Mouse (Mus musculus): ENCODE measurements around the gene Xrcc5. TPM values are rescaled to one million over a fixed set of nuclear protein-coding genes. Genes with fewer than 3 reads are reported as not detected.
A peak's percentile ranks its signal among the peaks of the same experiment; 100 is the strongest.

Gene Xrcc5
- 29.7 and 33.4 TPM in 2 replicates for polyA plus RNA-seq (2014; fragmentation: Nextera tagmentation; extraction: Ambion mirVana)

GRCm38 (mm10) chr1:72307317-72307798, at the start of gene Xrcc5:
Gene Xrcc5, plus strand, starts transcription at chr1:72307421.
- peak within 1 kb of the TSS; percentile 51 for H3K4me3 ChIP-seq (ENCODE audit: low read depth, low read length)
- peak within 1 kb of the TSS; percentile 84 for H3K9ac ChIP-seq (ENCODE audit: low read length)
- H3K4me2 ChIP-seq (ENCODE audit: low read length), result peak within 1 kb of the TSS; percentile 55
- peak; percentile 99 for ATAC-seq
- no peaks in the 10 kb centered on the region for H3K27me3 ChIP-seq (replicated peaks; ENCODE audit: control insufficient read depth, insufficient read depth, low read length)
- peak within 1 kb of the TSS; percentile 88 for H3K27ac ChIP-seq (ENCODE audit: low read depth, low read length)
- H3K4me1 ChIP-seq (ENCODE audit: control insufficient read depth, insufficient read depth, low read length), result 0 out of 2 replicates have a peak, but pooled peaks cover 3% of the 10 kb centered on the region
- H3K36me3 ChIP-seq (ENCODE audit: control insufficient read depth, insufficient read depth, low read length), result no peaks in the 10 kb centered on the region
- under 1% methylated on average over 21 of the region's 21 CpGs for WGBS
- peak; percentile 99 for DNase-seq (ENCODE audit: low spot score)
- no peaks in the 10 kb centered on the region for H3K9me3 ChIP-seq (replicated peaks; ENCODE audit: control insufficient read depth, low read length)

GRCm38 (mm10) chr1:72263099-72263498, 44.1 kb upstream of the Xrcc5 start:
- ATAC-seq (no peak), DNase-seq (ENCODE audit: low spot score) (no peak)
- Histone ChIP-seq H3K9me3 (replicated peaks; ENCODE audit: control insufficient read depth, low read length) (no peaks in the 10 kb centered on the region), H3K4me1 (ENCODE audit: control insufficient read depth, insufficient read depth, low read length) (no peaks in the 10 kb centered on the region), H3K9ac (ENCODE audit: low read length) (no peak overlapping the region), H3K4me3 (ENCODE audit: low read depth, low read length) (no peak overlapping the region), H3K27me3 (replicated peaks; ENCODE audit: control insufficient read depth, insufficient read depth, low read length) (no peaks in the 10 kb centered on the region), H3K27ac (ENCODE audit: low read depth, low read length) (no peak overlapping the region), H3K4me2 (ENCODE audit: low read length) (no peak overlapping the region), H3K36me3 (ENCODE audit: control insufficient read depth, insufficient read depth, low read length) (peaks cover 5% of the 10 kb centered on the region; the same call in 1 of the 2 replicates)
- WGBS, result 92% methylated on average over 3 of the region's 3 CpGs

GRCm38 (mm10) chr1:72278085-72278484, 29.1 kb upstream of the Xrcc5 start:
- DNase-seq (ENCODE audit: low spot score), result no peak
- no peaks in the 10 kb centered on the region for H3K4me1 ChIP-seq (ENCODE audit: control insufficient read depth, insufficient read depth, low read length)
- no peak overlapping the region for H3K27ac ChIP-seq (ENCODE audit: low read depth, low read length)
- ATAC-seq, result no peak
- H3K36me3 ChIP-seq (ENCODE audit: control insufficient read depth, insufficient read depth, low read length), result 0 out of 2 replicates have a peak, but pooled peaks cover 2% of the 10 kb centered on the region
- H3K4me2 ChIP-seq (ENCODE audit: low read length), result no peak overlapping the region
- no peaks in the 10 kb centered on the region for H3K9me3 ChIP-seq (replicated peaks; ENCODE audit: control insufficient read depth, low read length)
- H3K4me3 ChIP-seq (ENCODE audit: low read depth, low read length), result no peak overlapping the region
- WGBS, result 86% methylated on average over 3 of the region's 3 CpGs
- H3K9ac ChIP-seq (ENCODE audit: low read length), result no peak overlapping the region
- no peaks in the 10 kb centered on the region for H3K27me3 ChIP-seq (replicated peaks; ENCODE audit: control insufficient read depth, insufficient read depth, low read length)

GRCm38 (mm10) chr1:72282604-72283003, 24.6 kb upstream of the Xrcc5 start:
- no peaks in the 10 kb centered on the region for H3K36me3 ChIP-seq (ENCODE audit: control insufficient read depth, insufficient read depth, low read length)
- WGBS, result 83% methylated on average over 1 of the region's 1 CpGs
- no peak for DNase-seq (ENCODE audit: low spot score)
- no peak for ATAC-seq
- H3K9me3 ChIP-seq (replicated peaks; ENCODE audit: control insufficient read depth, low read length), result no peaks in the 10 kb centered on the region
- peaks cover 17% of the 10 kb centered on the region for H3K4me1 ChIP-seq (ENCODE audit: control insufficient read depth, insufficient read depth, low read length)
- no peak overlapping the region for H3K9ac ChIP-seq (ENCODE audit: low read length)
- H3K27me3 ChIP-seq (replicated peaks; ENCODE audit: control insufficient read depth, insufficient read depth, low read length), result no peaks in the 10 kb centered on the region
- no peak overlapping the region for H3K27ac ChIP-seq (ENCODE audit: low read depth, low read length)
- H3K4me3 ChIP-seq (ENCODE audit: low read depth, low read length), result no peak overlapping the region
- H3K4me2 ChIP-seq (ENCODE audit: low read length), result no peak overlapping the region

GRCm38 (mm10) chr1:72283992-72284485, 23.2 kb upstream of the Xrcc5 start, which contains the start of the genes Pecr and Tmem169:
Gene Pecr, minus strand, starts transcription at chr1:72284314.
Gene Tmem169, plus strand, starts transcription at chr1:72284369.
- DNase-seq (ENCODE audit: low spot score), result peak; percentile 95
- Histone ChIP-seq H3K9ac (ENCODE audit: low read length) (peak within 1 kb of the TSS; percentile 65), H3K4me2 (ENCODE audit: low read length) (peak within 1 kb of the TSS; percentile 89), H3K36me3 (ENCODE audit: control insufficient read depth, insufficient read depth, low read length) (0 out of 2 replicates have a peak, but pooled peaks cover under 1% of the 10 kb centered on the region), H3K4me1 (ENCODE audit: control insufficient read depth, insufficient read depth, low read length) (peaks cover 18% of the 10 kb centered on the region), H3K27ac (ENCODE audit: low read depth, low read length) (peak within 1 kb of the TSS; percentile 55), H3K9me3 (replicated peaks; ENCODE audit: control insufficient read depth, low read length) (no peaks in the 10 kb centered on the region), H3K4me3 (ENCODE audit: low read depth, low read length) (peak within 1 kb of the TSS; percentile 48), H3K27me3 (replicated peaks; ENCODE audit: control insufficient read depth, insufficient read depth, low read length) (no peaks in the 10 kb centered on the region)
- peak; percentile 99 for ATAC-seq
- WGBS, result under 1% methylated on average over 30 of the region's 30 CpGs

- Histone ChIP-seq H3K9me3 (replicated peaks; ENCODE audit: control insufficient read depth, low read length) (no peaks in the 10 kb centered on the region), H3K36me3 (ENCODE audit: control insufficient read depth, insufficient read depth, low read length) (0 out of 2 replicates have a peak, but pooled peaks cover 3% of the 10 kb centered on the region), H3K27me3 (replicated peaks; ENCODE audit: control insufficient read depth, insufficient read depth, low read length) (no peaks in the 10 kb centered on the region), H3K4me2 (ENCODE audit: low read length) (peak overlapping the region; percentile 89), H3K27ac (ENCODE audit: low read depth, low read length) (peak overlapping the region; percentile 55), H3K9ac (ENCODE audit: low read length) (peak overlapping the region; percentile 65), H3K4me1 (ENCODE audit: control insufficient read depth, insufficient read depth, low read length) (peaks cover 18% of the 10 kb centered on the region), H3K4me3 (ENCODE audit: low read depth, low read length) (peak overlapping the region; percentile 48)
- DNase-seq (ENCODE audit: low spot score) (peak; percentile 58), ATAC-seq (peak; percentile 64)
- 6% methylated on average over 5 of the region's 5 CpGs for WGBS
Measured at GRCm38 (mm10) chr1:72284539-72284938, 22.7 kb upstream of the Xrcc5 start.

- Histone ChIP-seq H3K4me1 (ENCODE audit: control insufficient read depth, insufficient read depth, low read length) (peaks cover 18% of the 10 kb centered on the region), H3K9ac (ENCODE audit: low read length) (peak overlapping the region; percentile 41; the same call in 1 of the 2 replicates)
- 13% methylated on average over 5 of the region's 5 CpGs for WGBS
Measured at GRCm38 (mm10) chr1:72286904-72287303, 20.3 kb upstream of the Xrcc5 start.

GRCm38 (mm10) chr1:72287893-72288292, 19.3 kb upstream of the Xrcc5 start:
- 0 out of 2 replicates have a peak, but pooled peaks cover 3% of the 10 kb centered on the region for H3K36me3 ChIP-seq (ENCODE audit: control insufficient read depth, insufficient read depth, low read length)
- no peak overlapping the region for H3K4me3 ChIP-seq (ENCODE audit: low read depth, low read length)
- no peak for DNase-seq (ENCODE audit: low spot score)
- ATAC-seq, result no peak
- no peak overlapping the region; the same call in 1 of the 2 replicates for H3K9ac ChIP-seq (ENCODE audit: low read length)
- no peak overlapping the region for H3K4me2 ChIP-seq (ENCODE audit: low read length)
- H3K9me3 ChIP-seq (replicated peaks; ENCODE audit: control insufficient read depth, low read length), result no peaks in the 10 kb centered on the region
- WGBS, result 96% methylated on average over 4 of the region's 4 CpGs
- no peaks in the 10 kb centered on the region for H3K27me3 ChIP-seq (replicated peaks; ENCODE audit: control insufficient read depth, insufficient read depth, low read length)
- peaks cover 18% of the 10 kb centered on the region for H3K4me1 ChIP-seq (ENCODE audit: control insufficient read depth, insufficient read depth, low read length)
- 0 out of 2 replicates have a peak overlapping the region, but pooled peaks have one; percentile 75 for H3K27ac ChIP-seq (ENCODE audit: low read depth, low read length)

More at GRCm38 (mm10) chr1:72286904-72287303, 20.3 kb upstream of the Xrcc5 start:
- Histone ChIP-seq H3K27ac (ENCODE audit: low read depth, low read length) (peak overlapping the region; percentile 75), H3K27me3 (replicated peaks; ENCODE audit: control insufficient read depth, insufficient read depth, low read length) (no peaks in the 10 kb centered on the region), H3K9me3 (replicated peaks; ENCODE audit: control insufficient read depth, low read length) (no peaks in the 10 kb centered on the region), H3K4me3 (ENCODE audit: low read depth, low read length) (no peak overlapping the region), H3K4me2 (ENCODE audit: low read length) (peak overlapping the region; percentile 31), H3K36me3 (ENCODE audit: control insufficient read depth, insufficient read depth, low read length) (0 out of 2 replicates have a peak, but pooled peaks cover 3% of the 10 kb centered on the region)
- ATAC-seq (peak; percentile 53), DNase-seq (ENCODE audit: low spot score) (peak; percentile 82)
